Mouse (Mus musculus) heart, postnatal 25 days (tissue): ENCODE results near the gene Ier3. TPM values are rescaled to one million over a fixed set of nuclear protein-coding genes. Genes with fewer than 3 reads are reported as not detected.

Experiments used
- DNase-seq: peaks from one replicate; pipeline ENCODE4 v3.0.0; 2022; ENCODE audit warnings: low spot score
- intact Hi-C: fragments of 180-260 bp; cut with DNase I; formaldehyde crosslinking; loops from one replicate; pipeline ENCODE4 v1.15.1; 2025
- total RNA-seq, 2 experiments: library from RNA; stranded (reverse); gene quantifications; 2 replicates each; pipeline ENCODE4 v1.2.3; 2021

Ier3 gene
- total RNA-seq, 2 experiments from 2014 or later, result 21.7 to 39.7 TPM

- intact Hi-C loops, result no loop called here
- DNase-seq, result peak; percentile 84
Measured at GRCm38 (mm10) chr17:35808073-35808472, 13.4 kb upstream of the Ier3 start.

- DNase-seq, result no peak
- intact Hi-C loops, result no loop called here
Measured at GRCm38 (mm10) chr17:35809395-35809794, 12.1 kb upstream of the Ier3 start.

- no peak for DNase-seq
- intact Hi-C loops, result no loop called here
Measured at GRCm38 (mm10) chr17:35810900-35811648, 10.4 kb upstream of the Ier3 start.

- intact Hi-C loops, result no loop called here
- no peak for DNase-seq
Measured at GRCm38 (mm10) chr17:35812307-35812706, 9.2 kb upstream of the Ier3 start.

- DNase-seq, result no peak
- intact Hi-C loops, result no loop called here
Measured at GRCm38 (mm10) chr17:35812736-35813135, 8.7 kb upstream of the Ier3 start.

- intact Hi-C loops, result no loop called here
- DNase-seq, result peak; percentile 92
Measured at GRCm38 (mm10) chr17:35813245-35813647, 8.2 kb upstream of the Ier3 start.

- no peak for DNase-seq
- intact Hi-C loops, result no loop called here
Measured at GRCm38 (mm10) chr17:35813653-35814052, 7.8 kb upstream of the Ier3 start.

- no peak for DNase-seq
- intact Hi-C loops, result no loop called here
Measured at GRCm38 (mm10) chr17:35814678-35815077, 6.8 kb upstream of the Ier3 start.

GRCm38 (mm10) chr17:35815836-35816235, 5.6 kb upstream of the Ier3 start:
- DNase-seq, result no peak
- intact Hi-C loops, result no loop called here

- DNase-seq, result no peak
- intact Hi-C loops, result no loop called here
Measured at GRCm38 (mm10) chr17:35816686-35817085, 4.8 kb upstream of the Ier3 start.

- DNase-seq, result no peak
- intact Hi-C loops, result no loop called here
Measured at GRCm38 (mm10) chr17:35817226-35817625, 4.3 kb upstream of the Ier3 start.

- intact Hi-C loops, result loop anchor here (5.0 kb wide), 1 partner anchor 43 kb away; no protein-coding TSS in a partner anchor
- DNase-seq, result no peak
Measured at GRCm38 (mm10) chr17:35820111-35820510, 1.4 kb upstream of the Ier3 start.

GRCm38 (mm10) chr17:35822564-35822963, 1.1 kb downstream of the Ier3 start:
- no peak for DNase-seq
- intact Hi-C loops, result loop anchor here (5.0 kb wide), 1 partner anchor 45 kb away; no protein-coding TSS in a partner anchor

- DNase-seq, result peak; percentile 78
- intact Hi-C loops, result loop anchor here (5.0 kb wide), 1 partner anchor 46 kb away; no protein-coding TSS in a partner anchor
Measured at GRCm38 (mm10) chr17:35822964-35823937, 1.8 kb downstream of the Ier3 start, which contains the start of gene Flot1. Flot1 (plus strand) TSS chr17:35823230.

GRCm38 (mm10) chr17:35824402-35824801, 2.9 kb downstream of the Ier3 start:
- DNase-seq, result no peak
- intact Hi-C loops, result loop anchor here (5.0 kb wide), 1 partner anchor 47 kb away; no protein-coding TSS in a partner anchor

GRCm38 (mm10) chr17:35825109-35825850, 3.8 kb downstream of the Ier3 start:
- DNase-seq, result no peak
- intact Hi-C loops, result no loop called here

GRCm38 (mm10) chr17:35829737-35830136, 8.3 kb downstream of the Ier3 start:
- DNase-seq, result peak; percentile 70
- intact Hi-C loops, result loop anchor here (2.0 to 10.0 kb wide), 2 partner anchors 91 to 155 kb away; partner anchors contain the start of gene Prr3

- DNase-seq, result no peak
- intact Hi-C loops, result loop anchor here (10.0 kb wide), 1 partner anchor 152 kb away; the partner anchor contains the start of gene Prr3
Measured at GRCm38 (mm10) chr17:35832400-35833238, 11.1 kb downstream of the Ier3 start.
